Mouse (Mus musculus) midbrain, embryonic 10.5 days (tissue): ENCODE measurements around the gene Tdrd5. TPM values are rescaled to one million over a fixed set of nuclear protein-coding genes. Genes with fewer than 3 reads are reported as not detected.
"Not testable (repeated sequence)": the region's sequence is repeated elsewhere in the genome, so short reads cannot be mapped to it uniquely, and the experiment has no call there.

ENCODE experiments used
- DNase-seq: peaks from one replicate; pipeline ENCODE4 v3.0.0-alpha.2; 2017; ENCODE audit warnings: low spot score
- H3K27ac ChIP-seq: fragments of 300-500 bp; sonication (generic); replicated peaks from 2 replicates; pipeline ENCODE4 v1.5.1; 2016; ENCODE audit warnings: mild to moderate bottlenecking
- H3K27me3 ChIP-seq: fragments of 300-500 bp; sonication (generic); 2 replicates; pipeline ENCODE4 v1.6.1; 2016; ENCODE audit warnings: low read depth, mild to moderate bottlenecking; ENCODE audit not compliant: poor library complexity, severe bottlenecking
- H3K36me3 ChIP-seq: fragments of 300-500 bp; sonication (generic); 2 replicates; pipeline ENCODE4 v1.6.1; 2016; ENCODE audit warnings: mild to moderate bottlenecking, moderate library complexity
- H3K4me1 ChIP-seq: fragments of 300-500 bp; sonication (generic); 2 replicates; pipeline ENCODE4 v1.6.1; 2016
- H3K4me3 ChIP-seq: fragments of 300-500 bp; sonication (generic); 2 replicates; pipeline ENCODE4 v1.5.1; 2016; ENCODE audit warnings: mild to moderate bottlenecking, moderate library complexity
- H3K9me3 ChIP-seq: fragments of 300-500 bp; sonication (generic); replicated peaks from 2 replicates; pipeline ENCODE4 v1.6.1; 2016; ENCODE audit warnings: mild to moderate bottlenecking
- WGBS: fragments of 180-500 bp; shearing (Covaris S2); methylation state at CpG from one replicate; pipeline ENCODE4 v1.1.7; 2016; 5-methylcytosine and 5-hydroxymethylcytosine counted together
- polyA plus RNA-seq: library from polyadenylated mRNA; unstranded; fragments of >200 nt; fragmentation: Nextera tagmentation; extraction: Ambion mirVana; gene quantifications from 2 replicates; pipeline ENCODE4 v1.2.1, GENCODE M21; 2016

Tdrd5 gene
- 0.21 TPM in 1 of 2 replicates, not detected in the other for polyA plus RNA-seq

DNA sequence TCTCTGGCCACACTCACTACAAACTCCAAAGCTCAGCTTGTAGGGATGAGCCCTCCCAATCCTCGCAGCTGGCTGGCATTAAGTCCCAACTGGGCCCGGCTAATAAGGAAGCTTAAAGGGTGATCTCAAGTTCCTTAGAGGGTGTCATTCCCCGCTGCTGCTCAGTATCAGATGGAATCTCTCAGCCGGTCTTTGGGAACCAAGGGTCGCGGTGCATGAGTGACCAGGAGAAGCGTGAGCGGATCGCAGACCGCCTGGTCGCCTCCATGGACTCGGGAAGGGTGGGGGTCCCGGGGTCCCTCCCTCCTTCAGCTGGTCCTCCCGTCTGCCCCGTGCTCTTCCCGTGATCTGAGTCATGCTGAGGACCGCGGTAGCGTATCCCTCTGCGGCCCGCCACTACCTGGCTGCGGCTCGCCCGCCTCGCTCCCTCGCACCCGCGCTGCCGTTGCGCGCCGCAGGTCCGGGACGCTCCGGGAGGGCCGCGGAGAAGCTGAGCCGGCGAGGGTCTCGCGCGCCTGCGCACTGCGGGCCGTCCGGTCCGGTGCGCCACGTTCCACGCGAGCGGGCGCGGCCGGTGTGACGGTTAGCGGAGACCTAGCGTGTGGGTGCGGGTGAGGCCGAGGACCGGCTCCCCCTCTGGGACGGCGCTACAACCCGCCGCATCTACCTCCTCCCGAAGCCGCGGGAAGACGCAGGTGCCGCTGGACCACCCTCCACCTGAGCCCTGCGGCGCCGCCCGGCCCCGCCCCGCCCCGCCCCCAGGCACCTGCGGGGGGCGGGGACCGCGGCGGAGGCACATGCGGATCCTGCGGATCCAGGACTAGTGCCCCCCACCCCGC, at the start of gene Tdrd5:
Gene Tdrd5 (minus strand): TSS at position 754 of the 839 bp plus-strand sequence.
- under 1% methylated on average over 79 of the region's 85 CpGs for WGBS
- Histone ChIP-seq H3K27me3 (peaks cover 65% of the 10 kb centered on the region), H3K9me3 (0 out of 2 replicates have a peak, but pooled peaks cover 7% of the 10 kb centered on the region), H3K4me3 (peak within 1 kb of the TSS; percentile 81), H3K4me1 (peaks cover 11% of the 10 kb centered on the region), H3K27ac (peak within 1 kb of the TSS; percentile 68), H3K36me3 (no peaks in the 10 kb centered on the region)
- DNase-seq: peak; percentile 55

GRCm38 (mm10) chr1:156352466-156352865, 49.0 kb upstream of the Tdrd5 start:
- no peaks in the 10 kb centered on the region for H3K36me3 ChIP-seq
- H3K4me1 ChIP-seq: no peaks in the 10 kb centered on the region
- no peaks in the 10 kb centered on the region for H3K9me3 ChIP-seq
- no peaks in the 10 kb centered on the region for H3K27me3 ChIP-seq
- WGBS: 94% methylated on average over 2 of the region's 2 CpGs
- no peak for DNase-seq
- H3K27ac ChIP-seq: no peak overlapping the region
- H3K4me3 ChIP-seq: no peak overlapping the region

GRCm38 (mm10) chr1:156350441-156350840, 47.0 kb upstream of the Tdrd5 start:
- H3K27ac ChIP-seq: no peak overlapping the region
- H3K27me3 ChIP-seq: no peaks in the 10 kb centered on the region
- no peaks in the 10 kb centered on the region for H3K36me3 ChIP-seq
- no peak for DNase-seq
- H3K4me1 ChIP-seq: no peaks in the 10 kb centered on the region
- 86% methylated on average over 4 of the region's 4 CpGs for WGBS
- no peak overlapping the region for H3K4me3 ChIP-seq
- no peaks in the 10 kb centered on the region for H3K9me3 ChIP-seq

DNA sequence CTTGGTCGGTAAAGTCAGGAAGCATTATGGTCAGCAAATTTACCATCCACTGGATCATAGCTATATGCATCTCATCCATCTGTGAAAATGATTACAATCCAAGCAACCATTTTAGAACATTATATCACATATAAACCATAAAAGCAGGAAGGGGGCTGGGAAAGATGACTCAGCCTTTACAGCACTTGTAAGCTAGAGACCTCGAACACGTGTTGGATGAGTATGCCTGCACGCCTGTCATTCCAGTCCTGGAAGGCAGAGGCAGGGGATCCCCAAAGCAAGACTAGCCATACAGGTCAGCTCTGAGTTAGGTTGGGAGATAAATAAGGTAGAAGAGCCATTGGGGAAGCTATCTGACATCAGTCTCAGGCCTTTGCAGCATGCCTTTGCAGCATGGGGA, 45.6 kb upstream of the Tdrd5 start:
- Histone ChIP-seq H3K36me3 (no peaks in the 10 kb centered on the region), H3K9me3 (no peaks in the 10 kb centered on the region), H3K4me1 (no peaks in the 10 kb centered on the region), H3K27ac (no peak overlapping the region), H3K27me3 (no peaks in the 10 kb centered on the region), H3K4me3 (no peak overlapping the region)
- no peak for DNase-seq
- 84% methylated on average over 4 of the region's 4 CpGs for WGBS

DNA sequence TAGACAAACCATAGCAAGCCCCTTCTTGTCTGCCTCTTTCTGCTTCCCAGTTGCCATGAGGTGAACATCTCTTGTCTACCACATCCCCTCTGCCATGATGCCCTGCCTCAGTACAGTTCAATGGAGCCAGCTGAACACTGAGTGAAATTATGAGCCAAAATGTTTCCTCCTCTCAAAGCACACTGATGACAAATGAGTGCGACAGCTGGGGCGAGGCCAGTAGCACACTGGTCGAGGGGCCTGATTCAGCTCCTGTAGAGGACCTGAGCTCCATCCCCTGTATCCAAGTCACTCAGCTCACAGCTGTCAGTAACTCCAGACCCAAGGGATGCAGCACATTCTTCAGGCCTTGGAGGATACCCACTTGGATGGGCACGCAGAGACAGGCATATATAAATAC, 42.2 kb upstream of the Tdrd5 start:
- 93% methylated on average over 4 of the region's 4 CpGs for WGBS
- H3K27me3 ChIP-seq: no peaks in the 10 kb centered on the region

GRCm38 (mm10) chr1:156344433-156344832, 41.0 kb upstream of the Tdrd5 start:
- H3K27me3 ChIP-seq: no peaks in the 10 kb centered on the region
- H3K9me3 ChIP-seq: no peaks in the 10 kb centered on the region
- no peaks in the 10 kb centered on the region for H3K36me3 ChIP-seq
- WGBS: 75% methylated on average over 4 of the region's 4 CpGs
- DNase-seq: no peak
- H3K4me1 ChIP-seq: no peaks in the 10 kb centered on the region
- H3K4me3 ChIP-seq: no peak overlapping the region
- H3K27ac ChIP-seq: no peak overlapping the region

More for the DNA sequence above, 42.2 kb upstream of the Tdrd5 start:
- Histone ChIP-seq H3K9me3 (no peaks in the 10 kb centered on the region), H3K4me1 (no peaks in the 10 kb centered on the region), H3K36me3 (no peaks in the 10 kb centered on the region), H3K27ac (no peak overlapping the region), H3K4me3 (no peak overlapping the region)
- no peak for DNase-seq

GRCm38 (mm10) chr1:156340847-156341246, 37.4 kb upstream of the Tdrd5 start:
- no peak overlapping the region for H3K27ac ChIP-seq
- no peaks in the 10 kb centered on the region for H3K9me3 ChIP-seq
- H3K4me1 ChIP-seq: no peaks in the 10 kb centered on the region
- H3K36me3 ChIP-seq: no peaks in the 10 kb centered on the region
- H3K27me3 ChIP-seq: no peaks in the 10 kb centered on the region
- no peak overlapping the region for H3K4me3 ChIP-seq
- 80% methylated on average over 4 of the region's 4 CpGs for WGBS
- no peak for DNase-seq

GRCm38 (mm10) chr1:156323126-156323525, 19.7 kb upstream of the Tdrd5 start:
- Histone ChIP-seq H3K36me3 (no peaks in the 10 kb centered on the region), H3K27ac (no peak overlapping the region), H3K9me3 (no peaks in the 10 kb centered on the region), H3K27me3 (no peaks in the 10 kb centered on the region), H3K4me1 (no peaks in the 10 kb centered on the region), H3K4me3 (no peak overlapping the region)
- 91% methylated on average over 9 of the region's 9 CpGs for WGBS
- no peak for DNase-seq

DNA sequence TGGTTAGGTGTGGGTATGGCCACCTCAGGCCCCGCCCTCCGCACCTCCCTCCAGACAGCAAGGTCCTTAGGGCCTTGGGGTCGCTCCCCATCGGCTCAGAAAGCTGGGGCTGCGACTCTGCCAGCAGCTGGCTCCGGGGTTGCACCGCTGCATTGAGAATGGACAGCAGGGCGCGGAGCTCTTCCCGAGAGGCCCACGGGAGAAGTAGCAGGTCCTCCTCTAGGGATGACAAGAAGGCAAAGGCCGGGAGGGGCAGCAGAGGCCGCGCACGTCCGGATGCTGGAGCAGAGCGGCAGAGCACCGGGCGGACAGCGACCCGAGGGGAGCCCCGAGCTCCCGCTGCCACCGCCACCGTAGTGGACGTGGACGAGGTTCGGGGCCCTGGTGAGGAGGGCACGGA, 7.2 kb upstream of the Tdrd5 start, which contains the start of gene Nphs2:
Gene Nphs2 (plus strand): TSS at position 98 of the 400 bp plus-strand sequence.
- H3K27ac ChIP-seq: 0 out of 2 replicates have a peak within 1 kb of the TSS, but pooled peaks have one; percentile 9
- H3K4me3 ChIP-seq: peak within 1 kb of the TSS; percentile 49
- peaks cover 66% of the 10 kb centered on the region for H3K27me3 ChIP-seq
- no peaks in the 10 kb centered on the region for H3K9me3 ChIP-seq
- 3% methylated on average over 29 of the region's 29 CpGs for WGBS
- peak; percentile 39 for DNase-seq
- peaks cover 8% of the 10 kb centered on the region for H3K4me1 ChIP-seq
- no peaks in the 10 kb centered on the region for H3K36me3 ChIP-seq

- H3K9me3 ChIP-seq: no peaks in the 10 kb centered on the region
- H3K36me3 ChIP-seq: no peaks in the 10 kb centered on the region
- H3K27ac ChIP-seq: no peak overlapping the region
- H3K27me3 ChIP-seq: peaks cover 86% of the 10 kb centered on the region
- no peak for DNase-seq
- peaks cover 9% of the 10 kb centered on the region for H3K4me1 ChIP-seq
- WGBS: 80% methylated on average over 1 of the region's 1 CpGs
- H3K4me3 ChIP-seq: no peak overlapping the region
Measured at GRCm38 (mm10) chr1:156308595-156308994, 5.1 kb upstream of the Tdrd5 start.

GRCm38 (mm10) chr1:156290016-156290415, 13.4 kb downstream of the Tdrd5 start:
- H3K4me1 ChIP-seq: no peaks in the 10 kb centered on the region; the same call in 1 of the 2 replicates
- no peak for DNase-seq
- H3K36me3 ChIP-seq: no peaks in the 10 kb centered on the region
- H3K9me3 ChIP-seq: no peaks in the 10 kb centered on the region
- 90% methylated on average over 6 of the region's 6 CpGs for WGBS
- no peak overlapping the region for H3K4me3 ChIP-seq
- H3K27me3 ChIP-seq: no peaks in the 10 kb centered on the region
- no peak overlapping the region for H3K27ac ChIP-seq

DNA sequence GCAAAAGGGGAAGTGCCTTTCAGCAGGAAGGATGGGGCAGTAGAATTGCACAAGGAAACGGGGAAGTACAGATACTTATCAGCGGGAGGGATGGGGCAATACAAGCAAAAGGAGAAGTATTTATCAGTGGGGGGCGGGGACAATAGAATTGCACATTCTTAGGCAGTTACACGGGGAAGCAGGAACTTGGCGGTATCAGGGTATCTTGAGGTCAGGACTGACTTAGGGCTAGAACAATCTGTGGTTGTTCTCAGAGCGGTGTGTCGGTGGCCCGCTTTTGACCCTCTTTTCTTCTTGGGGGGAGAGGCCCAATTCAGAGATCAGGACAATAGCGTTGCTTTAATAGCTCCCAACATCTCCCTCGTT, 14.3 kb downstream of the Tdrd5 start:
- H3K36me3 ChIP-seq, H3K4me3 ChIP-seq, H3K27me3 ChIP-seq, DNase-seq, H3K9me3 ChIP-seq, H3K27ac ChIP-seq, H3K4me1 ChIP-seq: not testable (repeated sequence)
- WGBS: 81% methylated on average over 10 of the region's 10 CpGs

- H3K27me3 ChIP-seq: no peaks in the 10 kb centered on the region
- no peaks in the 10 kb centered on the region for H3K9me3 ChIP-seq
- no peak overlapping the region for H3K27ac ChIP-seq
- DNase-seq: no peak
- H3K4me3 ChIP-seq: no peak overlapping the region
- H3K36me3 ChIP-seq: no peaks in the 10 kb centered on the region
- H3K4me1 ChIP-seq: no peaks in the 10 kb centered on the region; the same call in 1 of the 2 replicates
- 90% methylated on average over 9 of the region's 9 CpGs for WGBS
Measured at GRCm38 (mm10) chr1:156288556-156289221, 14.8 kb downstream of the Tdrd5 start.
